Mouse (Mus musculus) gastrocnemius, adult 8-10 months (tissue): ENCODE data around the gene Upb1. TPM values are rescaled to one million over a fixed set of nuclear protein-coding genes. Genes with fewer than 3 reads are reported as not detected.
"Not testable (repeated sequence)": the region's sequence is repeated elsewhere in the genome, so short reads cannot be mapped to it uniquely, and the experiment has no call there.

Experiments used
- DNase-seq, 2 experiments: peaks; one replicate each; pipeline ENCODE4 v3.0.0; 2022; ENCODE audit warnings: low spot score in 2 of 2
- total RNA-seq, 4 experiments: library from RNA; stranded (reverse); gene quantifications; 2 replicates each; pipeline ENCODE4 v1.2.4; 2022

Gene Upb1
- under 1 TPM in 2 of 4 experiments, not detected in 2; 0.10 to 0.48 TPM for total RNA-seq

DNA sequence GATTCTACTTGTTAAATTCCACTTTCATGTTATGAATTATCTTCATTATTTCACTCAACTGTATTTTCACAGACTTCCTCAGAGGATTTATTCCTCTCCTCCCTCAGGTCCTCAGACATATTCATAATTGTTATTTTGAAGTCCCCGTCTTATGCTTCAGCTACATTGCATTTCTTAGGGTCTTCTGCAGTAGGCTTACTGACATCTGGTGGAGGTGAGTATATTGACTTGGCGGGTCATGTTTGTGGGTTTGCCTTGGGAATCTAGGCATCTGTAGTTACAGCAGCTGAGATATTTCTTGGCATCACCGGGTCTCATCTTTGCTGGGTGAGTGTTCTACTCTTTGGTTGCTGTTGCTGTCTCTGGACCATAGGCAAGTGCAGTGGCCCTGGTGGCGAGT, at the start of gene Upb1:
Gene Upb1, plus strand, starts transcription at position 158 of the 400 bp plus-strand sequence.
- no peak for DNase-seq

DNA sequence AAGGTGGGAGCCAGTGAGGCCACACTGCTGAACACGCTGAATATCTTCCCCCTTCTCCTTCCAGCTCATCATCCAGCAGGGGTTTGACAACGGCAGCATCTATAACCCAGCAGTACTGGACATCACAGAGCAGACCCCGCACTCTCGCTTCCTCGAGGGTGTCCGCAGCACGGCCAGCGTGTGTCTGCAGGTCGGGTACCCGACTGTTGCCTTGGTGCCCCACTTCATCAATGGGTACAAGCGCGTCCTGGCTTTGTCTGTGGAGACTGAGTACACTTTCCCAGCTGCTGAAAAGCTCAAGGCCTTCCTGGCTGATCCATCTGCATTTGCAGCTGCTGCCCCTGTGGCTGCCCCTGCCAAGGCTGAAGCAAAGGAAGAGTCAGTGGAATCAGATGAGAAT, 48.4 kb upstream of the Upb1 start:
- no peak for DNase-seq

DNA sequence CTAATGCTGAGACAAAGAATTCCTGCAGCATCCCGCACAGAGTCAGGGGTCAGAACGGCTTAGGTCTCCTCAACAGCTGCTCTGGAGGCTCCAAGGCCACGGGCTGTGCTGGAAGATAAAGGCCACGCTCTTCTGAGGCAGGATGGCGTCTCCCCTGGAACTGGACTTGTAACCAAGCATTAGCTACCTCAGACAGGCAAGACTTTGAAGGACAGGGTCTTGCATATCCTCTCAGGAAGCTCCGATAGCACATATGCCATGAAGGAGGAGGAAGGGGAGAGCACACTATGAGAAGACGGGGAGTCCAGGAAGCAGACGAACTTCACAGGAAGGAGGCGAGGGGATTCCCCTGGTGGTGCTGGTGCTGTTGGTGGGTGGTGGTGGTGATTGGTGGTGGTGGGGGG, 47.1 kb upstream of the Upb1 start:
- not testable (repeated sequence) for DNase-seq

GRCm38 (mm10) chr10:75355341-75355740, 45.6 kb upstream of the Upb1 start:
- no peak for DNase-seq

GRCm38 (mm10) chr10:75364214-75364690, 36.7 kb upstream of the Upb1 start:
- DNase-seq: not testable (repeated sequence)

- DNase-seq: no peak
Observed at GRCm38 (mm10) chr10:75364796-75365195, 36.1 kb upstream of the Upb1 start.

DNA sequence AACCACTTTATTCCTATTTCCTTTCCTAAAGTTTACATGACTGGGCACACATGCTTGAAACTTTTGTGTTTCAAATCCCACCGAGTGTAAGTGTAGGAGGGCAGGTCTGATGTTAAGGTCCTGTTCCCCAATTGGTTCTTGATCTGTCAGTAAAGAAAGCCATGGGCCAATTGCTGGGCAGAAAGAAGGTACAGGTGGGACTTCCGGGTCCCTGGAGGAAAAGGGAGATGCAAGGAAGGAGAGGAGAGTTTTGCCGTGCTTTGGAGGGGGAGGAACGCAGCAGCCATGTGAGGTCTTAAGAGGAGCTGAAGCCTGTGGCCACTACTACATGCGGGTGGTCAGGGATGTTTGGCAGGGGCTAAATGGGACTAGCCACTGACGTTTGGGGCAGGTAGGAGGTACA, 35.7 kb upstream of the Upb1 start:
- DNase-seq: no peak

DNA sequence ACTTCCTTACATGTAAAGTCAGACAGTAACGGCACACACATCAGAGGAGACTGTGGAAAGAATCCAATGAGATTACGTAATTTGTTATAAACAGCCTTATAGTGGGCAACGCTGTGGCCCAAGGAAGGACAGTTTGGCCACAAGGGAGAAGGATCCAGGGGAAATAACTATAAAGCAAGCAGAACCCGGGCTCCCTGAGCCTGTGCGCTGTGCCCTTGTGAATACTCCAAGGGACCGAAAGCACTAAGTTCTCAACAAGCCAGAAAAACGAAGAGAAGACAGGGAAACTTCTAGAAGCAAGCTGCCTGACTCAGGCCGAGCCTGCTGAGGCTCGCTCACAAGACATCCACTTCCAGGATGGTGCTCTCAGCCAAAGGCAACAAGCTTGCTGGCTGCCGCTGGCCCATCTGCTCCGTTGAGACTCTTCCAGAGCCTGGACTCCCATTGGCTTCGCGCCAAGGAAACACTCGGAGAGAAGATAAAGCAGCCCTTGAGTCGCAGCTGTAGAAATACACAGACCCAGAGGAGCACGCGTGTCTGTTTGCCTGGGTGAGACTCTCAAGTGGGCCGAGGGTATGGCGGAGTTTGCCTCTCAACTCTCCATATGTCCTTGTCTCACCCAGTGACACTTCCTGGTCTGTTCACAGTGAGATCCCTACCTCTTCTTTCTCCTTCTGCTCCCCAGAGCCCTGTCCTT, 27.1 kb upstream of the Upb1 start:
- DNase-seq: peak in 1 of 2 experiments; percentile 17

GRCm38 (mm10) chr10:75378688-75379087, 22.2 kb upstream of the Upb1 start:
- no peak for DNase-seq

GRCm38 (mm10) chr10:75390156-75390555, 10.8 kb upstream of the Upb1 start:
- no peak for DNase-seq

GRCm38 (mm10) chr10:75390832-75391231, 10.1 kb upstream of the Upb1 start:
- no peak for DNase-seq

DNA sequence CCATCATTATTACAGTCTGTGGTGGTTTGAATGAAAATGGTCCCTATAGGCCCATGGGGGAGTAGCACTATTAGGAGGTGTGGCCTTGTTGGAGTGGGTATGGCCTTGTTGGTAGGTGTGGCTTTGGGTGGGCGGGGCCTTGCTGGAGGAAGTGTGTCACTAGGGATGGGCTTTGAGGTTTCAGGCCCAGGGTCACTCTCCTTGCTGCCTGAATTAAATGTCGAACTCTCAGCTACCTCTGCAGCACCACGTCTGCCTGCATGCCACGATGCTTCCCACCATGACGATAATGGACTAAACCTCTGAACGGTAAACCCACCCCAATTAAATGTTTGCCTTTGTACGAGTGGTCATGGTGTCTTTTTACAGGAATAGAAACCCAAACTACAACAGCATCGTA, 6.1 kb upstream of the Upb1 start:
- DNase-seq: no peak

DNA sequence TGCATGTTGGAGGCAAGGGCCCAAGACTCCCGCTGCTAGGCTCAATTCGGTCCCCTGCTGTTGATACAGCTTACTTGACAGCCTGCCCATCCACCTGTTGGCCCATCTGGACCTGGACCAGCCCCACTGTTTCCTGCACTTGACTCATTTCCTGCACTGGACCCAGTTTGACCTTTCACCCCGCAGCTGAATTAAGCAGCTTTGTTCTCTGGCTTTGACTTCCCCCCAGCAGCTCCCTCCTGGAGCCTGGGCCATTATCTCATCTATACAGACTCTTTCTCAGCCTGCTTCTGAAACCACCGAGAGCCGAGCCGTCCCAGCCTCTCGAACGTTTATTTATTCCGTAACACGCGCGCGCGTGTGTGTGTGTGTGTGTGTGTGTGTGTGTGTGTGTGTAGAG, 3.9 kb upstream of the Upb1 start:
- DNase-seq: no peak

DNA sequence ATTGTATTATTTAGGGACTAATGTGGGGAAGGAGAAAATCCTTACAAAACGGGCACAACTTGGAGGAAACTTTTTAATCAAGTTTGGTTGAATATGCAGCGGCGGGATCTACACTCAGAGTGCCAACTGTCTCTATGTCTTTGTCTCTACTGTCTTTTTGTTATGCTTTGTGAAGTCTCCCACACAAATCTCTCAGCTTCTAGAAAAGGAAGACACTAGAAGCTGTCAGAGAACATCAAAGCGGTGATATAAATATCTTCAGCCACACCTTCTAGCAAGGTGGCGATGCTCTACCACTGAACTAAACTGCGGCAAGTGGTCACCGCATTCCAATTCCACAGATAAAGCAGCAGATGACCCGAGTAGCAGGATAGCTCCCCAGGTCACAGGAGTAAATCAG, 5.0 kb downstream of the Upb1 start:
- no peak for DNase-seq

GRCm38 (mm10) chr10:75406755-75407154, 5.8 kb downstream of the Upb1 start:
- peak in 1 of 2 experiments; percentile 22 for DNase-seq

- no peak for DNase-seq
Observed at GRCm38 (mm10) chr10:75407741-75408140, 6.8 kb downstream of the Upb1 start.

DNA sequence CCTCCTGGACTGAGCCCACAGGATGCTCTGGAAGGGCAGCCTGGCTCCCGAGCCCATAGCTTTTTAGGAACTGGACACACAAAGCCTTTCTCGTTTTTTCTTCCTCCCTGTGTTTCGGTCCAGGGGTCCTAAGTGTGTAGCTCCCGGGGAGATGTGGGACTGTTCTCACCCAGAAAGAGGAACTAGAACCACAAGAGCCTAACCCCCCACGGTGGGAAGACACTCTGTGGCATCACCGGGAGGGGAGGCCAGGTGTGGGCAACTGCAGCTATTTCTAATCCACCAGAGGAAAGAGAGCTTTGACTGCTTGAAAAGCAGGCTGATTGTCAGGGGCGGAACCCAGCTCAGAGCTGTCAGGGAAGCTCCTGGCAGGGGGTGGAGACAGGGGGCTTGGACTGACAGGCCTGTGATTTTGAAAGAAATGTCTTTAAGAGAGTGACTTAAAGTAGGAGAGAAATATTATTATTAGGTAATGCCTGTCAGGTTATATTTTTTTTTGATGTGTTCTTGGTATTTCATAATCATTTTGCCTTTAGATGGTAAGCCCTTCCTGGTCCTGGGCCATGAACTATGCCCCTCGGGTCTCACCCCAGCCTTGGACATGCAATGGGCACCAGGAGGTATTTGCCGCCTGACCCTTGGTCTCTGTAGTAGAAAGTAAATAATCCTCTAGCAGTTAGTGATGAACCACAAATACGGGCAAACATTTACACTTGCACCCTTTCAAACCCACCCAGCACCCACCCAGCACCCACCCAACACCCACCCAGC, 10.6 kb downstream of the Upb1 start:
- DNase-seq: not testable (repeated sequence)

DNA sequence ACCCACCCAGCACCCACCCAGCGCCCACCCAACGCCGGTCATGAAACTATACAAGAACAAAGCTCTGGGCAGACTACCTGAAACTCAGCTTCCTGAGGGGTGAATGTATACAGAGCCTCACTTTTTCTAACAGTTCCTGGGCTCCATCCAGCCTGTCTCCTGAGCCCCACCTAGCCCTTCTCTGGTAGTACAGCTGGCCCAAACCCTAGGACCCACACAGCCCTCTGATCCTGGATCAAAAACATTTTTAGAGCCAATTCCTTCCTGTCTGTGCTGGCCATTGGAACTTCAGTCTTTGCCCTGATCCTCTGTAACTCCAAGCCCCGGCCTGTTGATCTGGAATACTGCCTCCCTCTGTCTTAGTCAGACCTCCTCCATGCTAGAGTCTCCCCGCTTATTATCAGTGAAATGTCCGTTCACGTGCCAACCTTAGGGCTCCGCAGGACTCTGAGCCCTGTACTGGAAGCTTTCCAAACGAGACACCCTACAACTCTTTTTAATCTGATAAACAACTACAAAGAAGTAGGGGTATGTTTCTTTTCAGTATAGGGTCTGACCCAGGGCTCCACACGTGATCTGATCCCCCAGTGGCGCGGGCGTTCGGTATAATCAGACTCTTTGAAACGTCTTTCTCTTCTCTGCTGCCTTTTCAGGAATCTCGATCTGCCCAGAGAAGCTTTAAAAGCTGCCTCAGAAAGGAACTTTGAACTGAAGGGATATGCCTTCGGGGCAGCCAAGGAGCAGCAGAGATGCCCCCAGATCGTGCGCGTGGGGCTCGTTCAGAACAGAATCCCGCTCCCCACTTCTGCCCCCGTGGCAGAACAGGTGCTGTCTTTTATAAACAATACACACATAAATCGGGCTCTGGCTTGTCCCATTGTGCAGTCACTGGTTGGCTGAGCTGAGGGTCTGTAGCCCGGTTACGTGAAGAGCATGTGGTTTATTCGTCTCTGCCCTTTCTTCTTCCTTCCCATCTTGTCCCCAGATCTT, 11.5 kb downstream of the Upb1 start:
- no peak for DNase-seq

DNA sequence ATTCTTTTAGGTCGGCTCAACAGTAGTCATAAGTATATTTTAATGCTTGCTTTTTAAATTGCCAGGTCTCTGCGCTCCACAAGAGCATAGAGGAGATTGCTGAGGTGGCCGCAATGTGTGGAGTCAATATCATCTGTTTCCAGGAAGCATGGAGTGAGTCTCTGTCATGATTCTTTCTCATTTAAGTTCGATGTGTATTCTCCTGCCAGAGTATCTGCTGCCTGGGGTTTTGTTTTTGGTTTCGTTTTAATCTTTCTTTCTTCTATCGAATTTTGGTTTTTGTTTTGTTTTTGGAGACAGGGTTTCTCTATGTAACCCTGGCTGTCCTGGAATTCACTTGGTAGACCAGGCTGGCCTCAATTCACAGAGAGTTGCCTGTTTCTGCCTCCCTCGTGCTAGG, 14.0 kb downstream of the Upb1 start:
- DNase-seq: no peak

- DNase-seq: no peak
Observed at GRCm38 (mm10) chr10:75417363-75418042, 16.6 kb downstream of the Upb1 start.

GRCm38 (mm10) chr10:75418747-75419146, 17.8 kb downstream of the Upb1 start:
- DNase-seq: no peak
